Mouse (Mus musculus) myocyte (in vitro differentiated cells): ENCODE measurements around the gene Neurl1b.

Experiments
- CEBPB ChIP-seq: IDR thresholded peaks from 2 replicates; pipeline ENCODE4 v1.6.1; 2011; ENCODE audit warnings: mild to moderate bottlenecking, moderate library complexity; ENCODE audit not compliant: poor library complexity, insufficient read depth, severe bottlenecking
- E2F4 ChIP-seq: IDR thresholded peaks from one replicate; pipeline ENCODE4 v1.6.1; 2011; ENCODE audit warnings: mild to moderate bottlenecking, control low read depth, moderate library complexity; ENCODE audit not compliant: insufficient read depth
- MAX ChIP-seq: IDR thresholded peaks from one replicate; pipeline ENCODE4 v1.6.1; 2011; ENCODE audit warnings: low read depth, mild to moderate bottlenecking, control low read depth
- MYOD1 ChIP-seq, 3 experiments: IDR thresholded peaks; one replicate each; pipeline ENCODE4 v1.6.1; 2011; ENCODE audit warnings: control low read depth in 2 of 3, low read depth in 2 of 3, mild to moderate bottlenecking in 2 of 3, moderate library complexity in 1 of 3; ENCODE audit not compliant: insufficient read length in 2 of 3, control insufficient read depth in 1 of 3
- MYOG ChIP-seq, 3 experiments: IDR thresholded peaks; one replicate each; pipeline ENCODE4 v1.6.1; 2011; ENCODE audit warnings: control low read depth in 2 of 3, low read depth in 2 of 3, mild to moderate bottlenecking in 2 of 3; ENCODE audit not compliant: insufficient read length in 2 of 3, control insufficient read depth in 1 of 3, insufficient read depth in 1 of 3
- POLR2A ChIP-seq: IDR thresholded peaks from one replicate; pipeline ENCODE4 v1.6.1; 2011; ENCODE audit warnings: low read depth, mild to moderate bottlenecking, control low read depth, moderate library complexity; ENCODE audit not compliant: insufficient read length
- POLR2AphosphoS2 ChIP-seq: IDR thresholded peaks from one replicate; pipeline ENCODE4 v1.6.1; 2011; ENCODE audit warnings: low read depth, control low read depth; ENCODE audit not compliant: insufficient read length
- REST ChIP-seq: IDR thresholded peaks from one replicate; pipeline ENCODE4 v1.6.1; 2011; ENCODE audit warnings: mild to moderate bottlenecking, control low read depth, moderate library complexity; ENCODE audit not compliant: insufficient read depth, insufficient read length
- SRF ChIP-seq: IDR thresholded peaks from one replicate; pipeline ENCODE4 v1.6.1; 2011; ENCODE audit warnings: low read depth; ENCODE audit not compliant: control insufficient read depth, insufficient read length
- TCF12 ChIP-seq: IDR thresholded peaks from one replicate; pipeline ENCODE4 v1.6.1; 2011; ENCODE audit warnings: mild to moderate bottlenecking, control low read depth; ENCODE audit not compliant: poor library complexity, insufficient read depth, severe bottlenecking
- TCF3 ChIP-seq: IDR thresholded peaks from one replicate; pipeline ENCODE4 v1.6.1; 2011; ENCODE audit warnings: low read depth, control low read depth; ENCODE audit not compliant: insufficient read length
- USF1 ChIP-seq: IDR thresholded peaks from one replicate; pipeline ENCODE4 v1.6.1; 2011; ENCODE audit warnings: low read depth, mild to moderate bottlenecking, control low read depth, moderate library complexity

DNA sequence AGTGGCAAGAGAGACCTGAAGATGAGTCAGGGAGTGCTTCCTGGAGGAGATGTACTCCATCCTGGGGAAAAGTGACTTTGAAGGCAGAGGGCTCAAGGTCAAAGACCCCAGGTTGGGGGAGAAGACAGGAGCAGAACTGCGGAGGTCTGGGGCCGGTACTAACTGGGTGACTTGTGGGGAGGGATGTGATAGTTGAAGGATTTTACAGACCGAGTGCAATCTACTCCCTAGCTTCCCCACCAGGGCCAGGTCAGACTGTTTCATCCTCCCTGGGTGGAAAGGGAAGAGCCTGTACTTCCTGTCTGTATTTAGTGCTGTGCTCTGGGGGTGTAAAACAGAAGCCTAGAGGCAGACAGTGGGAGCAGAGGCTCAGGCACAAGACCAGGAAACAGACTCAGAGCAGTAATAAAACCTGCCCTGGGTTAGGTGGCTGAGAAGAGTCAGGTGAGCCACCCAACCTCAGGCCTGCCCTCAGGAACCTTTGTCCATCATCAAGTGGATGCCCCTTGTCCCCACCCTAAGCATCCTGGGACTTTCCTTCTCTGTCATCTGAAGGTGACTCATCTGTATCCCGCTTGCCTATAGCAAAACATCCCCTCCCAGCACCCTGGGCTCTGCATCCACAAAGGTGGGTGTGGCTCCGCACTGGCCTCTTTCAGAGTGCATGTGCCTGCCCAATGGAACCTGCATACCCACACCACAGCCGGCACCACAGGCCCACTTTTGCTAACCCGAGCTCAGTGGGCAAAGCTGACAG, 6.0 kb downstream of the Neurl1b start:
- TF ChIP-seq POLR2A (no peak), CEBPB (no peak), TCF3 (no peak), TCF12 (no peak), USF1 (no peak), MYOG (IDR thresholded peaks at IDR 0.05; ENCODE audit: control insufficient read depth in 1 of 3, insufficient read depth in 1 of 3, insufficient read length in 2 of 3, low read depth in 2 of 3) (no peak), MYOD1 (IDR thresholded peaks at IDR 0.05; ENCODE audit: control insufficient read depth in 1 of 3, insufficient read length in 2 of 3, low read depth in 2 of 3) (no peak), MAX (no peak), POLR2AphosphoS2 (no peak), E2F4 (no peak), REST (no peak), SRF (no peak)
